Mouse (Mus musculus): ENCODE data around the gene Snx33. TPM values are rescaled to one million over a fixed set of nuclear protein-coding genes. Genes with fewer than 3 reads are reported as not detected.
A peak's percentile ranks its signal among the peaks of the same experiment; 100 is the strongest.

The Snx33 gene
- polyA plus RNA-seq, 1 experiment from 2014 or later = 8.7 TPM

DNA sequence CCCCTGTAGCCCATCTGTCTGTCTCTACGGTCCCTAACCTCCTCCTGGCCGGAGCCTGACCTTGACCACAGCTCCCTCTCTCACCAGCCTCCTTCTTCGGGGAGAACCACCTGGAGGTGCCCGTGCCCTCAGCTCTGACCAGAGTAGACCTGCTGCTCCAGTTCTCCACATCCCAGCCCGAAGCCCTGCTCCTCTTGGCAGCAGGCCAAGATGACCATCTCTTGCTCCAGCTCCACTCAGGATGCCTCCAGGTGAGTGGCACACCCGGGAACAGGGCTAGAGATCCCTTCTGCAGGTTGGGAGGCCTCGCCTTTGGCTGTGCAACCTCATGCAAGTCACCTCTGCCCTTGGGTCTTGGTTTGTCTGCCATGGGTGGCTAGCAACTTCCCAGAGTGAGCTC lies 44.7 kb downstream of the Snx33 start:
- ATAC-seq (no peak), DNase-seq (ENCODE audit: low spot score) (no peak)
- 60% methylated on average over 7 of the region's 7 CpGs for WGBS
- H3K4me1 ChIP-seq (ENCODE audit: insufficient read depth, low read depth, low read length) = 0 out of 2 replicates have a peak, but pooled peaks cover 3% of the 10 kb centered on the region
- H3K36me3 ChIP-seq (ENCODE audit: insufficient read depth, low read length) = no peaks in the 10 kb centered on the region
- no peaks in the 10 kb centered on the region for H3K27me3 ChIP-seq (replicated peaks; ENCODE audit: insufficient read depth, low read length)
- no peak overlapping the region for H3K4me2 ChIP-seq (replicated peaks; ENCODE audit: low read depth, low read length)
- H3K4me3 ChIP-seq (ENCODE audit: low read depth, low read length) = no peak overlapping the region
- no peak overlapping the region for H3K9ac ChIP-seq (replicated peaks; ENCODE audit: low read depth)
- TF ChIP-seq EP300 (IDR thresholded peaks at IDR 0.05) (no peak), CTCF (IDR thresholded peaks at IDR 0.05) (no peak)
- H3K9me3 ChIP-seq (ENCODE audit: low read length) = no peaks in the 10 kb centered on the region
- H3K27ac ChIP-seq (ENCODE audit: low read length) = no peak overlapping the region

DNA sequence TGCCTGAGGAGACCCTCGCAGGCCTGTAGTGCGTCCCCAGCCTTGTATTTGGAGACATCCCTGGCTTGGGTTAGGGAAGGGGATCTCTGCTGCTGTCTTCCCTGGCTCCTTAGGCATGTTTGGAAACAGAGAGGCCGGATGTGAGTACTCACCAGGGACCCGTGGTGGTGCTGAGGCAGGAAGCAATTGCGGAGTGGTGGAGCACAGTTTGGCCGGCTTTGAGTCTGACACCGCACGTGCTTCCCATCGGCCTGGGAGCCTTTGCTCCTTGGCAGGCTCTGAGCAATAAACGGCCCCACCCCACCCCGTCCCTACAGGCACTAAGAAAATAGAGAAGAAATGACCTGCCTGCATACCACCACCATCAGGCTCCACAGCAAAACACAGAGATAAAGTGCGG lies 45.4 kb downstream of the Snx33 start:
- Histone ChIP-seq H3K27ac (ENCODE audit: low read length) (no peak overlapping the region; the same call in 1 of the 2 replicates), H3K9ac (replicated peaks; ENCODE audit: low read depth) (no peak overlapping the region), H3K36me3 (ENCODE audit: insufficient read depth, low read length) (no peaks in the 10 kb centered on the region), H3K4me1 (ENCODE audit: insufficient read depth, low read depth, low read length) (0 out of 2 replicates have a peak, but pooled peaks cover 3% of the 10 kb centered on the region), H3K9me3 (ENCODE audit: low read length) (no peaks in the 10 kb centered on the region), H3K27me3 (replicated peaks; ENCODE audit: insufficient read depth, low read length) (no peaks in the 10 kb centered on the region), H3K4me2 (replicated peaks; ENCODE audit: low read depth, low read length) (no peak overlapping the region), H3K4me3 (ENCODE audit: low read depth, low read length) (no peak overlapping the region)
- DNase-seq (ENCODE audit: low spot score) = no peak
- no peak for TF ChIP-seq EP300 (IDR thresholded peaks at IDR 0.05)
- no peak for TF ChIP-seq CTCF (IDR thresholded peaks at IDR 0.05)
- ATAC-seq = peak; percentile 23; the same call in 1 of the 2 replicates
- WGBS = 33% methylated on average over 12 of the region's 12 CpGs

DNA sequence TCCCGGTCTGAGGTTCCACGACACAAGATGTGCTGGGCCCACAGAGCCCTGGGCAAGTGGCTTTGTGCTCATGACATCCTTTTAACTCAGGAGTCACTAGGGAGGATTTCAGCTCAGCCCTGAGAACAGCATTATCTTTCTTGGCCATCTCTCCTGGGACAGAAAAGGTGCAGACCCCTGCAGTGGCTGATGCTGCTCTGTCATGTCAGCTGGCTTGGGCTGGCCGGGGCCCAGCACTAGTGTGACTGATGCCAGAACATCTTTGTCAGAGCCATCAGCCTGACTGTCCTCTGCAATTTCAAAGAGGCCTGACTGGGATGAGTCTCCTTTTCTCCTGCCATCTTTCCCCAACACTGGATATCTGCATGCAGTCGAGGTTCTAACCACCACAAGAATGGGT lies 45.9 kb downstream of the Snx33 start:
- TF ChIP-seq CTCF (IDR thresholded peaks at IDR 0.05) (no peak), EP300 (IDR thresholded peaks at IDR 0.05) (no peak)
- H3K9ac ChIP-seq (replicated peaks; ENCODE audit: low read depth) = no peak overlapping the region
- H3K4me2 ChIP-seq (replicated peaks; ENCODE audit: low read depth, low read length) = no peak overlapping the region
- 0 out of 2 replicates have a peak, but pooled peaks cover 3% of the 10 kb centered on the region for H3K4me1 ChIP-seq (ENCODE audit: insufficient read depth, low read depth, low read length)
- no peaks in the 10 kb centered on the region for H3K9me3 ChIP-seq (ENCODE audit: low read length)
- 49% methylated on average over 4 of the region's 4 CpGs for WGBS
- no peak overlapping the region; the same call in 1 of the 2 replicates for H3K27ac ChIP-seq (ENCODE audit: low read length)
- no peaks in the 10 kb centered on the region for H3K36me3 ChIP-seq (ENCODE audit: insufficient read depth, low read length)
- ATAC-seq (no peak), DNase-seq (ENCODE audit: low spot score) (no peak)
- H3K4me3 ChIP-seq (ENCODE audit: low read depth, low read length) = no peak overlapping the region
- H3K27me3 ChIP-seq (replicated peaks; ENCODE audit: insufficient read depth, low read length) = no peaks in the 10 kb centered on the region

- Histone ChIP-seq H3K9me3 (ENCODE audit: low read length) (no peaks in the 10 kb centered on the region), H3K27me3 (replicated peaks; ENCODE audit: insufficient read depth, low read length) (no peaks in the 10 kb centered on the region), H3K9ac (replicated peaks; ENCODE audit: low read depth) (no peak overlapping the region), H3K4me2 (replicated peaks; ENCODE audit: low read depth, low read length) (no peak overlapping the region), H3K36me3 (ENCODE audit: insufficient read depth, low read length) (no peaks in the 10 kb centered on the region), H3K4me3 (ENCODE audit: low read depth, low read length) (no peak overlapping the region), H3K27ac (ENCODE audit: low read length) (no peak overlapping the region), H3K4me1 (ENCODE audit: insufficient read depth, low read depth, low read length) (0 out of 2 replicates have a peak, but pooled peaks cover 3% of the 10 kb centered on the region)
- 49% methylated on average over 3 of the region's 3 CpGs for WGBS
- DNase-seq (ENCODE audit: low spot score) (no peak), ATAC-seq (0 out of 2 replicates have a peak, but pooled peaks have one; percentile 18)
- TF ChIP-seq EP300 (IDR thresholded peaks at IDR 0.05) = no peak
Measured at GRCm38 (mm10) chr9:56881539-56882082, 46.6 kb downstream of the Snx33 start.

GRCm38 (mm10) chr9:56880790-56881189 lies 47.4 kb downstream of the Snx33 start:
- DNase-seq (ENCODE audit: low spot score) = no peak
- no peaks in the 10 kb centered on the region for H3K27me3 ChIP-seq (replicated peaks; ENCODE audit: insufficient read depth, low read length)
- no peak overlapping the region for H3K9ac ChIP-seq (replicated peaks; ENCODE audit: low read depth)
- H3K27ac ChIP-seq (ENCODE audit: low read length) = no peak overlapping the region
- WGBS = 30% methylated on average over 9 of the region's 9 CpGs
- no peak for TF ChIP-seq EP300 (IDR thresholded peaks at IDR 0.05)
- TF ChIP-seq CTCF (IDR thresholded peaks at IDR 0.05) = no peak
- H3K4me3 ChIP-seq (ENCODE audit: low read depth, low read length) = no peak overlapping the region
- ATAC-seq = no peak
- no peaks in the 10 kb centered on the region for H3K36me3 ChIP-seq (ENCODE audit: insufficient read depth, low read length)
- no peaks in the 10 kb centered on the region for H3K9me3 ChIP-seq (ENCODE audit: low read length)
- no peak overlapping the region for H3K4me2 ChIP-seq (replicated peaks; ENCODE audit: low read depth, low read length)
- 0 out of 2 replicates have a peak, but pooled peaks cover 3% of the 10 kb centered on the region for H3K4me1 ChIP-seq (ENCODE audit: insufficient read depth, low read depth, low read length)

DNA sequence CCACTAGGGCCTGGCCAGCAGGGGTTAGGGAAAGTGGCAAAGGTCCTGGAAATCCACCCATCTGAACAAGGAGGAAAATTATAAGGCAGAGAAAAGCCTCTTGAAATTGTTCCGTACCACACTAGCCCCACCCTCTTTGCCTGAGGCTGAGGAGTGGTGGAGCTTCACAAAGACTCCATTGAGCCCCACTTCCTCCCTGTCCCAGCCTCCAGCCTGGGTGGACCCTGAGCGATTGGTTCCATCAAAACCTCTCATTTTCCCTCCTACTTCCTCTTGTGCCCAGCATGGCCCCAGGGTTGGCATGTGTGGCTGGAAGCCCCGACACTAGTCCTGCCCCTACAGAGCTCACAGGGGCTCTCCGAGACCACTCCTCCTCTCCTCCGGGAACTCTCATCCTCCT lies 50.9 kb downstream of the Snx33 start:
- 0 out of 2 replicates have a peak, but pooled peaks cover 3% of the 10 kb centered on the region for H3K4me1 ChIP-seq (ENCODE audit: insufficient read depth, low read depth, low read length)
- no peaks in the 10 kb centered on the region for H3K27me3 ChIP-seq (replicated peaks; ENCODE audit: insufficient read depth, low read length)
- no peak for TF ChIP-seq EP300 (IDR thresholded peaks at IDR 0.05)
- no peak for TF ChIP-seq CTCF (IDR thresholded peaks at IDR 0.05)
- H3K9ac ChIP-seq (replicated peaks; ENCODE audit: low read depth) = no peak overlapping the region
- DNase-seq (ENCODE audit: low spot score) (no peak), ATAC-seq (no peak)
- no peak overlapping the region for H3K4me2 ChIP-seq (replicated peaks; ENCODE audit: low read depth, low read length)
- H3K27ac ChIP-seq (ENCODE audit: low read length) = no peak overlapping the region
- H3K36me3 ChIP-seq (ENCODE audit: insufficient read depth, low read length) = no peaks in the 10 kb centered on the region
- H3K4me3 ChIP-seq (ENCODE audit: low read depth, low read length) = no peak overlapping the region
- 75% methylated on average over 5 of the region's 5 CpGs for WGBS
- H3K9me3 ChIP-seq (ENCODE audit: low read length) = no peaks in the 10 kb centered on the region
